Mouse (Mus musculus) neural tube, embryonic 13.5 days (tissue): ENCODE measurements around the gene Serpinb5. TPM values are rescaled to one million over a fixed set of nuclear protein-coding genes. Genes with fewer than 3 reads are reported as not detected.
"Not testable (repeated sequence)": the region's sequence is repeated elsewhere in the genome, so short reads cannot be mapped to it uniquely, and the experiment has no call there.

Experiments used
- ATAC-seq: fragments of 200-750 bp; cut with Nextera tagmentation; 2 replicates; pipeline ENCODE4 v1.8.0; 2017; ENCODE audit warnings: low read depth, mild to moderate bottlenecking, moderate TSS enrichment, moderate library complexity
- H3K27ac ChIP-seq: fragments of 300-500 bp; sonication (generic); replicated peaks from 2 replicates; pipeline ENCODE4 v1.5.1; 2015; ENCODE audit warnings: moderate library complexity, mild to moderate bottlenecking, inconsistent platforms
- H3K27me3 ChIP-seq: fragments of 300-500 bp; sonication (generic); 2 replicates; pipeline ENCODE4 v1.6.1; 2015; ENCODE audit warnings: mild to moderate bottlenecking, inconsistent platforms
- H3K36me3 ChIP-seq: fragments of 300-500 bp; sonication (generic); 2 replicates; pipeline ENCODE4 v1.6.1; 2015; ENCODE audit warnings: mild to moderate bottlenecking, inconsistent platforms
- H3K4me1 ChIP-seq: fragments of 300-500 bp; sonication (generic); replicated peaks from 2 replicates; pipeline ENCODE4 v1.6.1; 2015; ENCODE audit warnings: inconsistent platforms
- H3K4me2 ChIP-seq: fragments of 300-500 bp; sonication (generic); 2 replicates; pipeline ENCODE4 v1.6.1; 2015; ENCODE audit warnings: inconsistent platforms, mild to moderate bottlenecking, moderate library complexity
- H3K4me3 ChIP-seq: fragments of 300-500 bp; sonication (generic); 2 replicates; pipeline ENCODE4 v1.5.1; 2015; ENCODE audit warnings: mild to moderate bottlenecking, inconsistent platforms
- H3K9ac ChIP-seq: fragments of 300-500 bp; sonication (generic); 2 replicates; pipeline ENCODE4 v1.6.1; 2015; ENCODE audit warnings: moderate library complexity, mild to moderate bottlenecking, inconsistent platforms
- H3K9me3 ChIP-seq: fragments of 300-500 bp; sonication (generic); 2 replicates; pipeline ENCODE4 v1.6.1; 2016; ENCODE audit warnings: inconsistent platforms
- WGBS: fragments of 180-500 bp; shearing (Covaris S2); methylation state at CpG from one replicate; pipeline ENCODE4 v1.1.7; 2015; 5-methylcytosine and 5-hydroxymethylcytosine counted together
- polyA plus RNA-seq: library from polyadenylated mRNA; unstranded; fragments of >200 nt; fragmentation: Nextera tagmentation; extraction: Ambion mirVana; gene quantifications from 2 replicates; pipeline ENCODE4 v1.2.1, GENCODE M21; 2015

Serpinb5 gene
- polyA plus RNA-seq, 1 experiment from 2014 or later, result not detected

- Histone ChIP-seq H3K9ac (no peak overlapping the region), H3K27ac (no peak overlapping the region), H3K9me3 (no peaks in the 10 kb centered on the region), H3K4me3 (no peak overlapping the region), H3K36me3 (no peaks in the 10 kb centered on the region), H3K4me1 (no peaks in the 10 kb centered on the region), H3K27me3 (no peaks in the 10 kb centered on the region), H3K4me2 (no peak overlapping the region)
- 83% methylated on average over 4 of the region's 4 CpGs for WGBS
- no peak for ATAC-seq
These were observed 21.8 kb downstream of the Serpinb5 start for GRCm38 (mm10) chr1:106882723-106883122.

GRCm38 (mm10) chr1:106883369-106883768, 22.4 kb downstream of the Serpinb5 start:
- H3K27ac ChIP-seq, result no peak overlapping the region
- no peak overlapping the region for H3K4me2 ChIP-seq
- 81% methylated on average over 5 of the region's 5 CpGs for WGBS
- H3K9ac ChIP-seq, result no peak overlapping the region
- H3K4me1 ChIP-seq, result no peaks in the 10 kb centered on the region
- no peak for ATAC-seq
- H3K36me3 ChIP-seq, result no peaks in the 10 kb centered on the region
- no peak overlapping the region for H3K4me3 ChIP-seq
- no peaks in the 10 kb centered on the region for H3K9me3 ChIP-seq
- no peaks in the 10 kb centered on the region for H3K27me3 ChIP-seq

- Histone ChIP-seq H3K9me3 (no peaks in the 10 kb centered on the region), H3K4me3 (no peak overlapping the region), H3K4me2 (no peak overlapping the region), H3K27ac (no peak overlapping the region), H3K4me1 (no peaks in the 10 kb centered on the region), H3K27me3 (no peaks in the 10 kb centered on the region), H3K36me3 (no peaks in the 10 kb centered on the region), H3K9ac (no peak overlapping the region)
- ATAC-seq, result no peak
- 12% methylated on average over 2 of the region's 2 CpGs for WGBS
These were observed 22.8 kb downstream of the Serpinb5 start for GRCm38 (mm10) chr1:106883812-106884211.

GRCm38 (mm10) chr1:106895142-106895541, 34.2 kb downstream of the Serpinb5 start:
- not testable (repeated sequence) for H3K4me2 ChIP-seq, H3K9me3 ChIP-seq, H3K36me3 ChIP-seq, ATAC-seq, H3K27ac ChIP-seq, H3K4me3 ChIP-seq, H3K4me1 ChIP-seq, H3K27me3 ChIP-seq, H3K9ac ChIP-seq

- H3K9ac ChIP-seq, result no peak overlapping the region
- H3K4me3 ChIP-seq, result no peak overlapping the region
- no peaks in the 10 kb centered on the region for H3K9me3 ChIP-seq
- H3K27ac ChIP-seq, result no peak overlapping the region
- H3K36me3 ChIP-seq, result no peaks in the 10 kb centered on the region
- 37% methylated on average over 4 of the region's 4 CpGs for WGBS
- no peaks in the 10 kb centered on the region for H3K27me3 ChIP-seq
- no peak overlapping the region for H3K4me2 ChIP-seq
- no peaks in the 10 kb centered on the region for H3K4me1 ChIP-seq
- ATAC-seq, result no peak
These were observed 40.4 kb downstream of the Serpinb5 start for GRCm38 (mm10) chr1:106901406-106901805.

GRCm38 (mm10) chr1:106931954-106932353, 71.0 kb downstream of the Serpinb5 start:
- no peak overlapping the region for H3K4me2 ChIP-seq
- no peak overlapping the region for H3K9ac ChIP-seq
- no peak for ATAC-seq
- no peaks in the 10 kb centered on the region for H3K36me3 ChIP-seq
- WGBS, result 90% methylated on average over 4 of the region's 4 CpGs
- H3K27me3 ChIP-seq, result no peaks in the 10 kb centered on the region
- H3K4me3 ChIP-seq, result no peak overlapping the region
- H3K27ac ChIP-seq, result no peak overlapping the region
- no peaks in the 10 kb centered on the region for H3K9me3 ChIP-seq
- no peaks in the 10 kb centered on the region for H3K4me1 ChIP-seq

Other genes starting within 250 kb of the Serpinb5 start
- gene Bcl2, start 146.9 kb upstream of the Serpinb5 start, polyA plus RNA-seq, result 14.3 and 14.9 TPM in 2 replicates
- gene Kdsr, start 101.4 kb upstream of the Serpinb5 start, polyA plus RNA-seq, result 10.9 and 11.3 TPM in 2 replicates
- 45.0 and 46.7 TPM in 2 replicates for gene Vps4b, start 64.4 kb upstream of the Serpinb5 start, polyA plus RNA-seq
- gene Serpinb12, start 73.3 kb downstream of the Serpinb5 start, polyA plus RNA-seq, result 0.11 TPM in 1 of 2 replicates, not detected in the other
- not detected in 2 replicates for gene Serpinb13, start 119.8 kb downstream of the Serpinb5 start, polyA plus RNA-seq
- gene Serpinb3a, start 191.1 kb downstream of the Serpinb5 start, polyA plus RNA-seq, result not detected in 2 replicates
- gene Serpinb3d, start 222.3 kb downstream of the Serpinb5 start, polyA plus RNA-seq, result not detected in 2 replicates